Mouse (Mus musculus): ENCODE measurements at regions not wholly inside any gene's neighbourhood (a gene's known extent, or its start where the extent isn't known, plus 50 kb on each side); places are given as distances from the start of the nearest gene placed in this dataset.

DNA sequence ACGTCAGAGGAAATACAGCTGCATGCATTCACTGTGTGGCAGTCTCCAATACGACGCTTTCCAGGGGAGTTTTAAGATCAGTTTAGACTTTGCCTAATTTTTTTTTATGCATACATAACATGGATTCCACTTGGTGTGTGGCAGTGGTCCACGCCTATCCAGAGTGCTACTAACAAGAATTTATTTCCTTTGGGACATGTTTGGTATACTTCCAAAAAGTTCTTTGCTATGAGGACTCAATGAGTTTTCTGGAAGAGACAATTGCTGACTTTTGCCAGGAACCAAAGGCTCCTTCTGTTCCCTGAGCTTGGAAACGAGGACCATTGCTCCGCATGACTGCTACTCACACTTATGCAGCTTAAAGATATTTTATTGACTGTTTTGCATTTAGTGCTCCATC is 59.2 kb downstream of the Marcks start:
- H3K9me3 ChIP-seq (ENCODE audit: low read length), result peaks cover 5% of the 10 kb centered on the region
- TF ChIP-seq NANOG (IDR thresholded peaks at IDR 0.05; ENCODE audit: borderline replicate concordance, low read length) (no peak), POU5F1 (IDR thresholded peaks at IDR 0.05; ENCODE audit: borderline replicate concordance, low read length) (no peak), CTCF (conservative IDR thresholded peaks at IDR 0.05; ENCODE audit: low read length) (no peak)
- 0 out of 2 replicates have a peak, but pooled peaks cover 4% of the 10 kb centered on the region for H3K4me1 ChIP-seq (replicated peaks; ENCODE audit: low read depth, low read length)
- H3K36me3 ChIP-seq (ENCODE audit: insufficient read depth, low read length), result no peaks in the 10 kb centered on the region
- no peaks in the 10 kb centered on the region for H3K27me3 ChIP-seq (ENCODE audit: insufficient read depth, low read length)
- no peak overlapping the region for H3K4me3 ChIP-seq (replicated peaks; ENCODE audit: low read length)

DNA sequence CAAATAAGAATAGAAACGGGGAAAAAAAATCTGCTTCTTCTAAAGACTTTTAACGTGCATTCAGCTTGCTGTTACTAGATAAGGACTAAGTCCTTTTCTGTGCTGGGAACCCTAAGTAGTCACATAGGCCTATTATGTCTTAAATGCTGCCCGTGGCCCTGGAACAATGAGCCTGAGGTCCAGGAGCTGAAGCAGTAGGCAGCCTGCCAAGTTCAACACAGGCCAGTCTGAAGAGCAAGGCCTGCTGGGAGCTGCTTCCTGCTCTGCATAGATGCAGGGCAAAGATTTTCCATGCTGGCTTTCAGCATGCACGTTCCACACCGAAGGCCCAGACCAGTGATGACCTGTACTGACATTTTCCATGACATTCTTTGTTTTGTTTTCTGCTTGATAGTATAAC is 60.3 kb downstream of the Marcks start:
- Histone ChIP-seq H3K27me3 (ENCODE audit: insufficient read depth, low read length) (no peaks in the 10 kb centered on the region), H3K4me1 (replicated peaks; ENCODE audit: low read depth, low read length) (0 out of 2 replicates have a peak, but pooled peaks cover 4% of the 10 kb centered on the region), H3K36me3 (ENCODE audit: insufficient read depth, low read length) (no peaks in the 10 kb centered on the region), H3K4me3 (replicated peaks; ENCODE audit: low read length) (no peak overlapping the region), H3K9me3 (ENCODE audit: low read length) (peaks cover 5% of the 10 kb centered on the region)
- TF ChIP-seq CTCF (conservative IDR thresholded peaks at IDR 0.05; ENCODE audit: low read length), result no peak
- no peak for TF ChIP-seq POU5F1 (IDR thresholded peaks at IDR 0.05; ENCODE audit: borderline replicate concordance, low read length)
- TF ChIP-seq NANOG (IDR thresholded peaks at IDR 0.05; ENCODE audit: borderline replicate concordance, low read length), result no peak

DNA sequence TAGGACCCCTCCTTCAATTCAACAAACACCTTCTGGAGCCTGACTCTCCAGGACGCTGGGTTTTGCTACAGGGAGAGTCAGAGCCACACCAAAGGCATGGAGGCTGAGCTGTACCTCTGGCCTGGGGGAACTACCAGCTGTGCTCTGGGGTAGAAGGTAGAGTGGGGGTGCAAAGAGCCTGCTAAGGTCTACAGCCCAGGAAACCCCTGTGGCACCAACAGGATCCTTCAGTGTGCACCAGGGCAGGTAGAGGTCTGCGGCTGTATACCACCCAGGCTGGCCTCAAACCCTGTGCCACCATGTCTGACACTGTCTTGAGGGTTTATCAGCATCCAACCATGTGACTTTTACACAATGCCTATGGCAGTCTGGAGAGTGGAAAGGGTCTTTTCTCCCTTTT is 61.0 kb downstream of the Marcks start:
- 0 out of 2 replicates have a peak, but pooled peaks cover 4% of the 10 kb centered on the region for H3K4me1 ChIP-seq (replicated peaks; ENCODE audit: low read depth, low read length)
- H3K27me3 ChIP-seq (ENCODE audit: insufficient read depth, low read length), result no peaks in the 10 kb centered on the region
- H3K9me3 ChIP-seq (ENCODE audit: low read length), result peaks cover 5% of the 10 kb centered on the region
- TF ChIP-seq NANOG (IDR thresholded peaks at IDR 0.05; ENCODE audit: borderline replicate concordance, low read length) (no peak), POU5F1 (IDR thresholded peaks at IDR 0.05; ENCODE audit: borderline replicate concordance, low read length) (no peak), CTCF (conservative IDR thresholded peaks at IDR 0.05; ENCODE audit: low read length) (no peak)
- H3K36me3 ChIP-seq (ENCODE audit: insufficient read depth, low read length), result no peaks in the 10 kb centered on the region
- H3K4me3 ChIP-seq (replicated peaks; ENCODE audit: low read length), result no peak overlapping the region

DNA sequence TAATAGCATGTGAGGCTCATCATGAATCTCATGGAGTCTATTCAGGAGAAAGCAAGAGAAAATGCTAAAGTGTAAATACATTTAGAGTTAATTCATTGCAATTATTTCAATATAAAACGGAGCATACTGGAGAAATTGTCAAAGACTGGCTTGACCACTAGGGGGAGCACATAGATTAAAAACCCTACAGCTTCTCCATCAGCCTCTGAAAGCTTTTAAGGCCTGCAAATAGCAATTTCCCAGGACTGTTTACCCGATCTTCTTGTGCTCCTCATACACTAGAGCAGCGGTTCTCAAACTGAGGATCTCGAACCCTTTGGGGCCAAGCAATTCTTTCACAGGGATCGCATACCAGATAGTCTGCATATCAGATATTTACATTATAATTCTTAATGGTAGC is 65.9 kb downstream of the Marcks start:
- peaks cover 8% of the 10 kb centered on the region for H3K9me3 ChIP-seq (ENCODE audit: low read length)
- H3K4me3 ChIP-seq (replicated peaks; ENCODE audit: low read length), result no peak overlapping the region
- H3K4me1 ChIP-seq (replicated peaks; ENCODE audit: low read depth, low read length), result 0 out of 2 replicates have a peak, but pooled peaks cover 4% of the 10 kb centered on the region
- H3K27me3 ChIP-seq (ENCODE audit: insufficient read depth, low read length), result no peaks in the 10 kb centered on the region
- H3K36me3 ChIP-seq (ENCODE audit: insufficient read depth, low read length), result no peaks in the 10 kb centered on the region
- TF ChIP-seq CTCF (conservative IDR thresholded peaks at IDR 0.05; ENCODE audit: low read length) (peak; percentile 76), NANOG (IDR thresholded peaks at IDR 0.05; ENCODE audit: borderline replicate concordance, low read length) (no peak)

DNA sequence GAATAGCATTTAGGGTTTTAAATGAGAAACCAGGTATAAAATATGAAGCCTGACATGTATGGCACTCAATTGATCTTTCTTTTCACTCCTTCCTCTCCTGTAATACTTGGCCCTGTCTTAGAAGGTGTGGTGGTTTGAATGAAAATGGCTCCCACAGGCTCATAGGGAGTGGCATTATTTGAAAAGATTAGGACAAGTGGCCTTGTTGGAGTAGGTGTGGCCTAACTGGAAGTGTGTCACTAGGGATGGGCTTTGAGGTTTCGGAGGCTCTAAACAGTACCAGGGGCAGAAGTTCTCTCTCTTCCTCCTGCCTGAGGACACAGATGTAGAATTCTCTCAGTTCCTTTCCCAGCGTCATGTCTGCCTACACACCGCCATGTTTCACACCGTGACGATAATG is 66.7 kb downstream of the Marcks start:
- peaks cover 3% of the 10 kb centered on the region; the same call in 1 of the 2 replicates for H3K9me3 ChIP-seq (ENCODE audit: low read length)
- TF ChIP-seq NANOG (IDR thresholded peaks at IDR 0.05; ENCODE audit: borderline replicate concordance, low read length) (no peak), POU5F1 (IDR thresholded peaks at IDR 0.05; ENCODE audit: borderline replicate concordance, low read length) (no peak), CTCF (conservative IDR thresholded peaks at IDR 0.05; ENCODE audit: low read length) (no peak)

DNA sequence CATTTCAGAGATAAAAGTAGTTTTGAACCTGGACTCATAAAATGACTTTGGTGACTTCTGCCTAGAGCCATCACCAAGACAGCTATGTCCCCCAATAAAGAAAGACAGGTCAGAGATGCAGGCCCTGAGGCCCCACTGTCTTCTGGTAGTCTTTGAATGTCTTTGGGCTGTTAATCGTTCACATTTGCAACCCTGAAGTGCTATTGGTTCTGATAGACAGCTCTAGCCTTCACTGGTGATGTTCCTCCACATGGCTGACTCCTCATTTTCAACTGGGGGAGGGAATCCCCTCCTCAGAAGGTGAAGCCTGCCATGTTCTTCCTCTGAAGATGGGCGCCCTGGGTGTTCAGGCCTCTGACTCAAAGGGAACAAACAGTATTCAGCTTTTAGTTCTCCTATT is 67.3 kb downstream of the Marcks start:
- Histone ChIP-seq H3K4me1 (replicated peaks; ENCODE audit: low read depth, low read length) (0 out of 2 replicates have a peak, but pooled peaks cover 4% of the 10 kb centered on the region), H3K9me3 (ENCODE audit: low read length) (peaks cover 3% of the 10 kb centered on the region; the same call in 1 of the 2 replicates), H3K36me3 (ENCODE audit: insufficient read depth, low read length) (no peaks in the 10 kb centered on the region), H3K27me3 (ENCODE audit: insufficient read depth, low read length) (no peaks in the 10 kb centered on the region), H3K4me3 (replicated peaks; ENCODE audit: low read length) (no peak overlapping the region)
- TF ChIP-seq CTCF (conservative IDR thresholded peaks at IDR 0.05; ENCODE audit: low read length) (no peak), NANOG (IDR thresholded peaks at IDR 0.05; ENCODE audit: borderline replicate concordance, low read length) (no peak), POU5F1 (IDR thresholded peaks at IDR 0.05; ENCODE audit: borderline replicate concordance, low read length) (no peak)

More for the DNA sequence above, 66.7 kb downstream of the Marcks start:
- H3K4me1 ChIP-seq (replicated peaks; ENCODE audit: low read depth, low read length), result 0 out of 2 replicates have a peak, but pooled peaks cover 4% of the 10 kb centered on the region
- H3K27me3 ChIP-seq (ENCODE audit: insufficient read depth, low read length), result no peaks in the 10 kb centered on the region
- no peaks in the 10 kb centered on the region for H3K36me3 ChIP-seq (ENCODE audit: insufficient read depth, low read length)
- H3K4me3 ChIP-seq (replicated peaks; ENCODE audit: low read length), result no peak overlapping the region
